Mouse (Mus musculus) midbrain, embryonic 16.5 days (tissue): ENCODE results near the gene Runx2. TPM values are rescaled to one million over a fixed set of nuclear protein-coding genes. Genes with fewer than 3 reads are reported as not detected.

Source experiments
- ATAC-seq: fragments of 200-750 bp; cut with Nextera tagmentation; 2 replicates; pipeline ENCODE4 v1.8.0; 2017; ENCODE audit warnings: moderate TSS enrichment
- H3K27ac ChIP-seq: fragments of 300-500 bp; sonication (generic); 2 replicates; pipeline ENCODE4 v1.5.1; 2014; ENCODE audit warnings: mild to moderate bottlenecking, low read length, mixed read lengths
- H3K27me3 ChIP-seq: fragments of 300-500 bp; sonication (generic); 2 replicates; pipeline ENCODE4 v1.6.1; 2014; ENCODE audit warnings: low read depth, low read length, mixed read lengths; ENCODE audit not compliant: control insufficient read depth, insufficient read depth
- H3K36me3 ChIP-seq: fragments of 300-500 bp; sonication (generic); 2 replicates; pipeline ENCODE4 v1.6.1; 2014; ENCODE audit warnings: mild to moderate bottlenecking, low read length, moderate library complexity, mixed read lengths; ENCODE audit not compliant: control insufficient read depth, insufficient read depth
- H3K4me1 ChIP-seq: fragments of 300-500 bp; sonication (generic); 2 replicates; pipeline ENCODE4 v1.6.1; 2014; ENCODE audit warnings: mild to moderate bottlenecking, low read length, mixed read lengths; ENCODE audit not compliant: control insufficient read depth, insufficient read depth
- H3K4me2 ChIP-seq: fragments of 300-500 bp; sonication (generic); 2 replicates; pipeline ENCODE4 v1.6.1; 2014; ENCODE audit warnings: mild to moderate bottlenecking, low read length, mixed read lengths
- H3K4me3 ChIP-seq: fragments of 300-500 bp; sonication (generic); 2 replicates; pipeline ENCODE4 v1.5.1; 2014; ENCODE audit warnings: low read depth, mild to moderate bottlenecking, low read length, moderate library complexity, mixed read lengths
- H3K9ac ChIP-seq: fragments of 300-500 bp; sonication (generic); 2 replicates; pipeline ENCODE4 v1.6.1; 2014; ENCODE audit warnings: low read depth, low read length, mixed read lengths
- H3K9me3 ChIP-seq: fragments of 300-500 bp; sonication (generic); replicated peaks from 2 replicates; pipeline ENCODE4 v1.6.1; 2014; ENCODE audit warnings: mild to moderate bottlenecking, low read length, mixed read lengths; ENCODE audit not compliant: control insufficient read depth, poor library complexity, severe bottlenecking
- WGBS: fragments of 180-500 bp; shearing (Covaris S2); extraction: QIAGEN DNeasy Blood & Tissue Kit; methylation state at CpG from one replicate; pipeline ENCODE4 v1.1.7; 2014; 5-methylcytosine and 5-hydroxymethylcytosine counted together
- polyA plus RNA-seq: library from polyadenylated mRNA; unstranded; fragments of >200 nt; fragmentation: Nextera tagmentation; extraction: Ambion mirVana; gene quantifications from 2 replicates; pipeline ENCODE4 v1.2.1, GENCODE M21; 2015

Gene Runx2
- polyA plus RNA-seq, 1 experiment from 2014 or later: 0.53 TPM

GRCm38 (mm10) chr17:44743780-44744179 is 70.8 kb downstream of the Runx2 start:
- no peak for ATAC-seq

GRCm38 (mm10) chr17:44742246-44742645 is 72.4 kb downstream of the Runx2 start:
- 86% methylated on average over 9 of the region's 9 CpGs for WGBS
- no peak for ATAC-seq
- peaks cover 8% of the 10 kb centered on the region for H3K4me1 ChIP-seq
- H3K27ac ChIP-seq: no peak overlapping the region
- no peak overlapping the region for H3K4me3 ChIP-seq
- no peak overlapping the region for H3K9ac ChIP-seq
- H3K27me3 ChIP-seq: peaks cover 20% of the 10 kb centered on the region
- H3K4me2 ChIP-seq: no peak overlapping the region
- H3K36me3 ChIP-seq: no peaks in the 10 kb centered on the region
- H3K9me3 ChIP-seq: no peaks in the 10 kb centered on the region

More at GRCm38 (mm10) chr17:44743780-44744179, 70.8 kb downstream of the Runx2 start:
- Histone ChIP-seq H3K36me3 (no peaks in the 10 kb centered on the region), H3K9ac (no peak overlapping the region), H3K27ac (no peak overlapping the region), H3K4me3 (no peak overlapping the region), H3K9me3 (no peaks in the 10 kb centered on the region), H3K4me2 (no peak overlapping the region), H3K27me3 (peaks cover 16% of the 10 kb centered on the region), H3K4me1 (no peaks in the 10 kb centered on the region)
- 59% methylated on average over 3 of the region's 3 CpGs for WGBS

GRCm38 (mm10) chr17:44738121-44738637 is 76.4 kb downstream of the Runx2 start:
- Histone ChIP-seq H3K9me3 (no peaks in the 10 kb centered on the region), H3K4me1 (peaks cover 28% of the 10 kb centered on the region), H3K27ac (no peak overlapping the region), H3K4me2 (peak overlapping the region; percentile 7; the same call in 1 of the 2 replicates), H3K9ac (no peak overlapping the region), H3K4me3 (no peak overlapping the region), H3K36me3 (no peaks in the 10 kb centered on the region), H3K27me3 (peaks cover 33% of the 10 kb centered on the region)
- under 1% methylated on average over 17 of the region's 22 CpGs for WGBS
- ATAC-seq: no peak

GRCm38 (mm10) chr17:44737275-44738120 is 77.1 kb downstream of the Runx2 start:
- H3K27ac ChIP-seq: no peak overlapping the region
- no peaks in the 10 kb centered on the region for H3K36me3 ChIP-seq
- no peak for ATAC-seq
- H3K9ac ChIP-seq: no peak overlapping the region
- peaks cover 36% of the 10 kb centered on the region for H3K27me3 ChIP-seq
- WGBS: under 1% methylated on average over 33 of the region's 33 CpGs
- H3K4me3 ChIP-seq: no peak overlapping the region
- H3K4me2 ChIP-seq: 0 out of 2 replicates have a peak overlapping the region, but pooled peaks have one; percentile 7
- H3K9me3 ChIP-seq: no peaks in the 10 kb centered on the region
- H3K4me1 ChIP-seq: peaks cover 28% of the 10 kb centered on the region

- peaks cover 42% of the 10 kb centered on the region for H3K27me3 ChIP-seq
- no peaks in the 10 kb centered on the region for H3K9me3 ChIP-seq
- 1% methylated on average over 60 of the region's 73 CpGs for WGBS
- H3K4me1 ChIP-seq: peaks cover 28% of the 10 kb centered on the region
- no peaks in the 10 kb centered on the region for H3K36me3 ChIP-seq
- H3K9ac ChIP-seq: peak overlapping the region; percentile 70
- peak; percentile 79 for ATAC-seq
- H3K27ac ChIP-seq: no peak overlapping the region
- peak overlapping the region; percentile 96 for H3K4me2 ChIP-seq
- peak overlapping the region; percentile 62 for H3K4me3 ChIP-seq
Observed at GRCm38 (mm10) chr17:44735991-44736561, 78.5 kb downstream of the Runx2 start.

GRCm38 (mm10) chr17:44735223-44735990 is 79.2 kb downstream of the Runx2 start:
- peak; percentile 49 for ATAC-seq
- peaks cover 28% of the 10 kb centered on the region for H3K4me1 ChIP-seq
- under 1% methylated on average over 41 of the region's 64 CpGs for WGBS
- H3K9me3 ChIP-seq: no peaks in the 10 kb centered on the region
- H3K27ac ChIP-seq: no peak overlapping the region
- peaks cover 38% of the 10 kb centered on the region for H3K27me3 ChIP-seq
- peak overlapping the region; percentile 96 for H3K4me2 ChIP-seq
- H3K36me3 ChIP-seq: no peaks in the 10 kb centered on the region
- peak overlapping the region; percentile 62 for H3K4me3 ChIP-seq
- peak overlapping the region; percentile 70 for H3K9ac ChIP-seq

GRCm38 (mm10) chr17:44734501-44735222 is 79.9 kb downstream of the Runx2 start:
- H3K4me2 ChIP-seq: peak overlapping the region; percentile 96
- peak; percentile 29 for ATAC-seq
- H3K36me3 ChIP-seq: no peaks in the 10 kb centered on the region
- peak overlapping the region; percentile 62 for H3K4me3 ChIP-seq
- peak overlapping the region; percentile 42 for H3K9ac ChIP-seq
- no peak overlapping the region for H3K27ac ChIP-seq
- WGBS: under 1% methylated on average over 48 of the region's 48 CpGs
- peaks cover 36% of the 10 kb centered on the region for H3K27me3 ChIP-seq
- peaks cover 28% of the 10 kb centered on the region for H3K4me1 ChIP-seq
- no peaks in the 10 kb centered on the region for H3K9me3 ChIP-seq

- ATAC-seq: no peak
- Histone ChIP-seq H3K27me3 (peaks cover 27% of the 10 kb centered on the region), H3K9ac (no peak overlapping the region), H3K27ac (no peak overlapping the region), H3K4me3 (peak overlapping the region; percentile 62), H3K4me1 (peaks cover 28% of the 10 kb centered on the region), H3K9me3 (no peaks in the 10 kb centered on the region), H3K4me2 (peak overlapping the region; percentile 96), H3K36me3 (no peaks in the 10 kb centered on the region)
- WGBS: 2% methylated on average over 23 of the region's 23 CpGs
Observed at GRCm38 (mm10) chr17:44733544-44734310, 80.9 kb downstream of the Runx2 start.
